Mouse (Mus musculus): Measurements from ENCODE around the gene Ccdc82.
A peak's percentile ranks its signal among the peaks of the same experiment; 100 is the strongest.

Gene Ccdc82

DNA sequence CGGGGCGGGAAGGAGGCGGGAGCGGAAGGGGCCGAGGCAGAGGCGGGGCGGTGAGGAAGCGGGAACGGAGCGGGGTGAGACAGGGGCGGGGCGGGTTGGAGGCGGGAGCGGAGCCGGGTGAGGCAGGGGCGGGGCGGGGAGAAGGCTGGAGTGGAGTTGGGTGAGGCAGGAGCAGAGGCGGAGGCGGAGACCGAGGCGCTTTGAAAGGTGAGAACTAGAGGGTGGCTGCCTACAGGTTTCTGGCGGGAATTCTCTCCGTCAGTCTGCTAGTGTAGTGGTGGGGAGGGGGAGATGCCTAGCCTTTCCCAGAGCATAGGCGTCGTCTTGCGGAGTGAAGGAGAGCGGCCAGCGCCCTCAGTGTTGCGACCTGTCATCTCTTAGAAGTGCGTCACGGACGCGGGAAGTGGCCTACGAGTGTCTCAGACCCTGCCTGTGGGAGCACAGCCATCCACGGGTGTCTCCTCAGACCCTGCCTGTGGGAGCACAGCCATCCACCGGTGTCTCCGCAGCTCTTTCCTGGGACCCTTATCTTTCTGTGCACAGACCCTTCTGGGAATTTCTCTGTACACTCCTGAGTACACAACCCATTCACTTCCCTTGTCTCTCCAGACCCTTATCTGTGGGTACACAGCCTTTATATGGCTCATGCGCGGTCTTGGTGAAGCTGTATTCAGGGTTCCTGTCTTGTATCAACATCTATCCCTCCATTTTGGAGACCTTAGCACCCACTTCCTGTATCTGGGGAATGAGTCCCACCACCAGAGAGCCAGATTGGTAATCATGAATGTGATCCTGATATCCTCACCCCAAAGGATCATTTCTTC, at the start of gene Ccdc82:
Ccdc82 (plus strand) TSS at position 141 of the 824 bp plus-strand sequence.
- peak; percentile 67 to 73 for DNase-seq (ENCODE audit: low spot score in 2 of 2)

DNA sequence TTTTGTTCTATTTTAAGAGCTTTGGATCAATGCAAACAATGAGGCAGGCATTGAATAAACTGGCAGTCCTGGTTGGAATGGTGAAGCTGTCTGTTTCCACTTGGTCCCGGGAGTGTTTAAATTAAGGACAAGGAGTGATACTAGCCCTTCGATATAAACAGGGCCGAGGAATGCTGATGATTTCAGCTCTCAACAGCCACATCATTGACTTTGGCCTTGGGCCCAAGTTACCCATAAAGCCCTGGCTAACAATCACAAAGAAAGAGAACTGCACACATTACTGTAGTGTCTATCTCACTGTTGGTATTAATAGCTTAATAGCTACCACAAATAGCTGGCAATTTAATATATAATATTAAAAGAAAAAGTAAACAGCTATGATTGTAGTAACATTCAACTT, 46.7 kb upstream of the Ccdc82 start:
- no peak for DNase-seq (ENCODE audit: low spot score in 2 of 2)

DNA sequence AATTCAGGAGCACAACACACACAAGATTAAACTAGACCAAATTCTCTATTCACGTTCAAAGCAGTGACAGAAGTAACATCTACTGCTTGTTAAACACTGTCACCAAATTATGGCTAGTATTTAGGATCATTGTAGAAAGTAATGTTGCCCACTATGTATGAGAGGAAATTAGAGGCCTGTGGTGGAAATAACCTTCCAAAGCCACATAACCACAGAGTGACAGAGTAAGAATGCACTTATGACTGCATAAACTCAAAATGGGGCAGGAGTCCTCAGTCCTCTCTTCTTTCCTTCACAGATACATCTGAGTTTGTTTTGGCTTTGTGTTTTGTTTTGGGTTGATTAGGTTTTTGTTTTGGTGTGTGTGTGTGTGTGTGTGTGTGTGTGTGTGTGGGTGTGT, 43.6 kb upstream of the Ccdc82 start:
- no peak for DNase-seq (ENCODE audit: low spot score in 2 of 2)

DNA sequence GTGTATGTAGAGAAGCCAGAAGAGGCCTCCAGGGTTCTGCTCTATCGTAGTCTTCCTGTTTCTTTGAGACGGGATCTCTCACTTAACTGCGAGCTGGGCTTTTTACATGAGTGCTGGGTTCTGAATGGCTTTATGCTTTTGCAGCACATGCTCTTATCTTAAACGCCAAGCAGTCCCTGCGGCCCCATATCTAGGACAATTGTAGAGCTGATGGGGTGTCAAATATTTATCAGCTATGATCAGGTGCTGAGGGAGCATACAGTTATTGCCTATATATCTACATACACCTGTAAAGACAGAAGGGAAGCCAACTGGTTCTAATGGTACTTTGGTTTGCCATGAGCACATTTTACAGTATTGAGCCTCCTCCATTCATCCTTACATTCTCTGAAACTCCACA, 43.1 kb upstream of the Ccdc82 start:
- no peak for DNase-seq (ENCODE audit: low spot score in 2 of 2)

DNA sequence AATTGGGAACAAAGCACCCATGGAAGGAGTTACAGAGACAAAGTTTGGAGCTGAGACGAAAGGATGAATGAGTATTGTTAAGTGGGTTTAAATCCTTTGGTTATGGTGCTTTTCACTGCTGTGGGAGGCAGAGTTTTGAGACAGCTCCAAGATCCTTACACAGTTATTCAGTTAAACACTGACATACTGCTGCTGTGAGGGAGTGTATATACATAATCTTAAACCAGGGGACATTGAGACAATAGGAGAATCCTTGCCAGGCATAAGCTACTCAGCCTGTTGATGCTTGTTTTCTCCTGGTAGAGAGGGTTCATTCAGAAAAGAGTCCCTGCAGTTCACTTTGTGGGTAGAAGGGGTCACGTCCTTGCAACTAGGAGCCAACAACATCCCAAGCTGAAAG, 40.4 kb upstream of the Ccdc82 start:
- no peak for DNase-seq (ENCODE audit: low spot score in 2 of 2)

DNA sequence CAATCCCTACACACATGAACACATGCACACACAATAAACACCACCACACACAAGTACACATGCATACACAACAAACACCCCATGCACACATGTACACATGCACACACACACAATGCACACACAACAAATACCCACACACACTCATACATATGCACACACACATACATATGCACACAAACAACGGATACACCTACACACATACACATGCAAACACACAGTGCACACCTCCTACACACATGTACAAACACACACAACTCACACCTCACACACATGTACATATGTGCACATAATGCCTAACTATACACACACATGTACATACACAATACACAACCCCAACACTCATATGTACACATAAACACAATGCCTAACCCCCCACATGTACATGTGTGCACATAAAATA, 20.9 kb upstream of the Ccdc82 start:
- no peak for DNase-seq (ENCODE audit: low spot score in 2 of 2)

DNA sequence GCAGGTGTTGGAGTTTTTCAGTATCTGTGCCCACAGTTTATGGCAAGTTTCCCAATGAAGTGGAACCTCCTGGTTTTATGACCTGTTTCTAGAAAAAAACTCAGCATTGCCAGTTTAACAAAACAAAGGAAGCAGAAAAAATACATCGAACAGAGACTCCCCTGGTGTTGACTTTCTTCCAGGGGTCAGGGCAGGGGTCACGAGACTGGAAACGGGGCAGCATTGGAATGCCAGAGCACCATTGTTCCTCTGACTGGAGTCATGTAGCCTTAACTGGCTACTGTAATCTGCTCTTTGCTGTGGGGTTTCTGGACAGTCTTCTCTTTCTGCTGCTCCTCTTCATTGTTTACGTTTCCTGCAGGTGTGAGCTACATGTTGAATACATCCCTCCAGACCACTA, 16.2 kb upstream of the Ccdc82 start:
- DNase-seq (ENCODE audit: low spot score in 2 of 2) = no peak

DNA sequence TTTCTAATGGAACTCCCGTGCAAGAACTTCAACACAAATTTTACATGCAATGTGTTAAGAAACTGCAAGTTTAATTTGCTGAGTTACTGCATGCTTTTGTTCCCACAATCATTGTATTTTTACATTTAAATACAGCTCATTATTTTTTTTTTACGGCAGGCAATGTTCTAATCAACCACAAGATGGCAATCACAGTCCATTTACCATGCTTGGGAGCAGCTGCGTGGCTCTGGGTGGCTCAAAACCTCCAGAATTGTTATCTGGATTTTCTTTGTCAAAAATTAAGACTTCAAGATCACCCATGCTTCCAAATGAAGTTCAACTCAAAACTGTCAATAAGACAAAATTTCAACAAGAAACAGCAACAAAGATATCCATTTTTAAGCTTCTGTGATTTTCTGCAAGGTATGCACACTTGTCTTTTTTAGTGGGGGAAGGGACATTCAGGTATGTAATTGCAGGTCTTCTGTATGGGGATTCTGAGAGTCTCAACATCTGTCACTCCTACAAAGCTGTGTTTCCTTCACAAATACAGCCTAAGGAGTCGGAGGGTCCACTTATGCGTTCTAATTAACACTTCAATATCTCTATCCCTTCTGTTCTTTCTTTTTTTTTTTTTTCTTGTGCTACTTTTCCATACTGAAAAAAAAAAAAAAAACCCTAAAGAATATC, 15.1 kb upstream of the Ccdc82 start:
- DNase-seq (ENCODE audit: low spot score in 2 of 2) = peak in 1 of 2 experiments; percentile 37

DNA sequence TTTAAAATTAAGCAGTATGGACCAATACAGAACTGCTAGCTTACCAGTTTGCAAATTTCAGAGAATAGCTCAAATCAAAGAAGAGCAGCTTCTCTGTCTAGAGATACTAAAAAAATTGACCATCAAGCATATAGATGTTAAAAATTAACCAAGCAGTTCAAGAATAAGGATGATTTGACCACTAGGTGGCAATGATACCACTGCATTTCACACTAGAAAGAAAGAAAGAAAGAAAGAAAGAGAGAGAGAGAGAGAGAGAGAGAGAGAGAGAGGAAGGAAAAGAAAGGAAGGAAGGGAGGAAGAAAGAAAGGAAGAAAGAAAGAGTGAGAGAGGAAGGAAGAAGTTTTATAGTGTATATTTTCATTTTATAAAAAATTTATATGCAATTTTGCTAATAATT, 4.4 kb upstream of the Ccdc82 start:
- DNase-seq (ENCODE audit: low spot score in 2 of 2) = no peak

DNA sequence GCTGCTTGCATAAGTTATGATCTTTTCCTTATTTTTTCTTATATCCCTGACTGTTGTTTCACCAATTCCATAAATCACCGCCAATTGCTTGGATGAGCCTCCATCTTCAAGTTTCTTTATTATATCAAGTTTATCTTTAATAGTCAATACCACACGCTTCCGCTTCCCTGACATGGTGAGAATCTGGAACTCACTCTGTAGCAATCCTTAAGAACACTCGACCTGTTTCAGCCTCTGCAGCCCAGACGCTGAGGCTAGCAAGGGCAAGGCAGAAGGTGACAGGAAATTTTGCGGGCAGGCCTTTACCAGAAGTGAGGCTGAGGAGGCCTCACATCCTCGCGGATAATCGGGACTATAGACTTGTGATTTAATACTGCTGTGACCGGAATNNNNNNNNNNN, 1.3 kb upstream of the Ccdc82 start, which contains the start of gene Jrkl:
Jrkl (minus strand) TSS at position 349 of the 400 bp plus-strand sequence.
- DNase-seq (ENCODE audit: low spot score in 2 of 2) = peak; percentile 8 to 28

DNA sequence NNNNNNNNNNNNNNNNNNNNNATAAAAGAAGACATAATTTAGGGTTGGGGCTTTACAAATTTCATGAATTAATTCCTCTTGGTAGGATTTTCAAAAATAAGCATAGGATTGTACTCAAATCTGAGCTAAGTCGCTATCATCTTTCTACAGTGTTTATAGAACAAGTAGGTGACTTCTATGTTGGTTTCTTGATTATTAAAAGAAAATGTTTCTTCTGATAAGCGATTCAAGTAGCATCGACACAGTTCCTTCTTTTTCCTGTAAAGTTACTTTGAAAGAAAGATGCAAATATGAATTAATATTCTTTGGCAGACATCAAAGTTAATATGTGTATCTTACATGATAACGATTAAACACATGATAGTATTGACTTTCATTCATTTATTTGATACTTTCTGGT, 1.3 kb downstream of the Ccdc82 start:
- DNase-seq (ENCODE audit: low spot score in 2 of 2) = no peak

DNA sequence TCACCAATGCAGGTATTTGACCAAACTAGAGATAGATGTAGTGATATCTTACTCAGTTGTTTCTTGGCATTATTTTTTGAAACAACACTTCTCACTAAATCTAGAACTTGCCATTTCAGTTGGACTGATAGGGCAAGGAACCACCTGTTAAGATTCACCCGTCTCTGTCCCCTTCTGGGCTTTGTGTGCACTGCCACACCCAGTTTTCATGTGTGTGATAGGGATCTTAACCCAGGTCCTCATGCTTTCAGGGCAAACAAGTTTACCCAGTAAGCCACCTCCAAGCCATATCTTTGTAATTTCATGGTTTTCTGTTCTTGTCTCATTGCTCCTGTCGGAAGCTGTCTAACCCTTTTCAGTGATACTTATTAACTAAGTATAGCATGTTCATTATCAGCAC, 4.5 kb downstream of the Ccdc82 start:
- no peak for DNase-seq (ENCODE audit: low spot score in 2 of 2)

DNA sequence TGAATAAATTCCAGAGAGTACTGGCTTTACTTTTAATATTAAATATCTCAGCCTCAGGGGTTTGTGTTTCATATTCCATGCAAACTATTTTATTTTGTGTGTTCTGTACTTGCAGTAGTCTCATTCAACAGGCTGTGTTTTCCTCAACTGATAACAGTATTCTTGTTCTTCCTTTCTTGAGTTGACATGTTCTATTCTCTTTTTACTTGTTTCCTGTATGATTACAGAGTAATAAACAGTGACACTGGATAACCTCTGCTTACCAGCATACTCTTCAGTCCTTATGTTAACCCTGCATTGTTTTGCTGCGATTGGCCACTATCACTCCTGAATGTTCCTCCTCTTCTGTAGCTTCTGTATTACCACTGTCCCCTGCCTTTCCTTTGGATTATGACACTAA, 10.0 kb downstream of the Ccdc82 start:
- DNase-seq (ENCODE audit: low spot score in 2 of 2) = no peak

DNA sequence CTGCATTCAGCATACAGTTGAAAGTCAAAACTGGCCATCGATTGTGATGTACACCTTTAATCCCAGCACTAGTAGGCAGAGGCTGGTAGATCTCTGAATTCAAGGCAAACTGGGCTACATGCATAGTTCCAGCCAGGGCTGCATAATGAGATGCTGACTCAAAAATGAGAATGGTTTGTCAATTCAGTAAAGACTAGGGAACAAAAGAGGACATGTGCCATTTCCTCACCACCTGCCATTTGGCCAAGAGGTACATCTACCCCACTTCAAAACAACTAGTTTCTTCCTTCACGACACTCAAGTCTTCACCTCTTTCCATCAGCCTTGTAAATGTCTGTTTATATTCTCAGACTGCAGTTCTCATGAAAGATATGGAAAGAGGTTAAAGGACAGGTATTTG, 11.4 kb downstream of the Ccdc82 start:
- DNase-seq (ENCODE audit: low spot score in 2 of 2) = no peak

DNA sequence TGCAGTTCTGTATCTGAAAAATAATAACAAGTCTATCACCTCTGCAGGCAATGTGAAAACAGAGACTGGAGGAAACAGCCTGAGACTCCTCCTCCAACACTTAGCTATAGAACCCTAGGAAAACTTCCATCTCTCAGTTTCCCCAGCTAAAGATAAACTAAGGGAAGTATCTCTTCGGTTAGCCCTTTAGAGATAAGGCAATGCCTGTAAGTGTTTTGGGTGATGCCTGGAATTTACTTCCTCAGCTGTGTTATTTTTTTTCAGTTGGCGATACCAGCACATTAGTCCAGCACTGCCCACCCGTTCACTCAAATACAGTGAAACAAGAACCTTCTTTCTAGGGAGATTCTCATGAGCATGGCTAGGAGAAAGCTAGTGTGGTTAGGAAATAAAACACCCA, 14.2 kb downstream of the Ccdc82 start:
- DNase-seq (ENCODE audit: low spot score in 2 of 2) = no peak

DNA sequence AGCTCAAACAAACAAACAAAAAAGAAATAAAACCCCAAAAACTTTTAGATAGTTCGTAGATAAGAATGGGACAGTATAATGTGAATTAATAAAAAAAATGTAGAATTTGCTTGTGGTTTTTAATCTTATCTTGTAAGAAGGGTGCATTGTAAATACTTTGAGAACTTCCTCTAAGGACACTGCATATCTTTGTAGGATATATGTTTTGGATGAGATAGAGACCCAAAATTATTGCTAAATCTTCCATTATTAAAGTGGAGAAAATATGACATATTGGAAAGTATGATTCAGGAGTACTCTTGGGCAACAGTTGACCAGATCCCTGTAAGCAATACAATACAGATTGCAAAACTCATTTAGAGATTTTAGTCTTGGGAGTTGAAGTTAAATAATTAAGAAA, 26.5 kb downstream of the Ccdc82 start:
- no peak for DNase-seq (ENCODE audit: low spot score in 2 of 2)

DNA sequence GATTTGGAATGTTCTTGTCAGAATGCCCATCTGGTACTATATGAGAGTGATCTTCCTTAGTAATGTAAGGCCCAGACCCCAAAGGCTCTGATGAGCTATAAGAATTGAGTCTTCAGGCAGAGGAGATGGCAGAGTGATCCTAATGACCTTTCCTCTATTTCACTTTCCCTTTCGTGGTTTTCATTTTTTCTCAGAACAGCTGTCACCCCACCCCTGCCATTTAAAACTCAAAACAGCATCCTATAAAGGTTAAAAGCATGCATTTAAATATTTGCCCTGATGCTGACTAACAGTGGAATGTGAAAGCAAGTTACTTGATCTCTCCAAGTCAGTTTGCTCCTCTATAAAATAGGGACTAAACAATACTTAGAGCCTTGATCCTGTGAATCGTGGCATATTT, 40.7 kb downstream of the Ccdc82 start:
- DNase-seq (ENCODE audit: low spot score in 2 of 2) = no peak

DNA sequence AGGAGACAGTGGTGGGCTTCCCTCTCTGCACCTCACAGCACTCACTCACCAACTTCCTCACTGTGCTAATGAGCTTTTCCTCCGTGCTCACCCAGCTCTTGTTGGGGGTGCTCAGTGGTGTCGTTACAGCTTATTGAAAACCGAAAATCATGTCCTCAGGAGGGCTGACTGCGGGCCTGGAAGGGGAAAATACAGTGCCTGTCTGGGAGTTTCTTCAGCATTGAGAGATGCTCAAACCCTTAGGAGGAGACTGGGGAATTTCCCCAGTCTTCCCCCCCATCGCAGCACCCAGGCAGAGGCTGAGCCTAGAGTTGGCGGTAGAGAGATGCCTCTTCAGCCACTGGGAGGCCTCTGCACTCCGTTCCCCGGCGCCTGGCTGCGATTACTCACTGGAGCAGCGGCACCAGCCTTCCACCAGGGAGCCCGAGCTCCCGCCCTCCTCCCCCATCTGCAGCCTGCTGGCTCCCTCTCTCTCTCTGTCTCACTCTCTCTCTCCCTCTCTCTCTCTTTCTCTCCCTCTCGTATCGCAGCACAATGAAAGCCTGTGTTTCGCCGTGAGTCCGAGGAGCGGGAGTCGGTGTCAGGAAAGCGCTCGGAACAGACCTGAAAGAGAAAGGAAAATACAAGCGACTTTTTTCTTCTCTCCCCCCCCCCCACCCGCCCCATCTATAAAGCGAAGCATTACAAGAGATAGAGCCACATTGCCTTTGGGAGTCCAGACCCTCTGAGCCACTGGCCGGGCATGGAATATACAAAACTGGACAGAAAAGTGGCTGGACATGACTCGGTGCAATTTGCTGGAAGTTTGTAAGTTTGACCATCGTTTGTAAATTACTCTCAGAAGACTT, 49.7 kb downstream of the Ccdc82 start:
- DNase-seq (ENCODE audit: low spot score in 2 of 2) = peak; percentile 84 to 86

DNA sequence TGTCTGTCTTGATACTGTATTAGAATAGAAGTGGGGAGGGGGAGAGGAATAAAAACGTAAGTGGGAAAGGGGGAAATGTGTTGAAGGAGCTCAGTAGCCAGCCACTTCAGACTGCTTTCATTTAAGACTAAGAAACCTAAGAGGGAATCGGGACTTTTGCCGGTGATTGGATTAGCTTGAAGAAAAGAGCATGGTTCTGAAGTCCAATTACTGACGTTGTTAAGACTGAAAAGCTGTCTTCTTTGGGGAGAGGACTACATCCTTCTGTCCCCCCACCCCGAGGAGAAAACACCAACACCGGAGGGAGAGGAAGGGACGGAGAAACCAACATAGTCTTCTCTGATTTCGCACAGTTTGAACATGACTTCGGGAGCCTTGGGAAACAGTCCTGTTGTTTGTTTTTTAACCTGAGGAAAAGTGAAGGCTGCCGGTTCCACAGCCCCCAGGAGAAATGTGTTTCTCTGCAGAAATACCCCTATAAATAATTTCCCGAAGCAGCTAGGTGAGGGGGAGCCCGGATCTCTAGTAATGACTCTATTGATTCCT, 50.4 kb downstream of the Ccdc82 start:
- no peak for DNase-seq (ENCODE audit: low spot score in 2 of 2)

DNA sequence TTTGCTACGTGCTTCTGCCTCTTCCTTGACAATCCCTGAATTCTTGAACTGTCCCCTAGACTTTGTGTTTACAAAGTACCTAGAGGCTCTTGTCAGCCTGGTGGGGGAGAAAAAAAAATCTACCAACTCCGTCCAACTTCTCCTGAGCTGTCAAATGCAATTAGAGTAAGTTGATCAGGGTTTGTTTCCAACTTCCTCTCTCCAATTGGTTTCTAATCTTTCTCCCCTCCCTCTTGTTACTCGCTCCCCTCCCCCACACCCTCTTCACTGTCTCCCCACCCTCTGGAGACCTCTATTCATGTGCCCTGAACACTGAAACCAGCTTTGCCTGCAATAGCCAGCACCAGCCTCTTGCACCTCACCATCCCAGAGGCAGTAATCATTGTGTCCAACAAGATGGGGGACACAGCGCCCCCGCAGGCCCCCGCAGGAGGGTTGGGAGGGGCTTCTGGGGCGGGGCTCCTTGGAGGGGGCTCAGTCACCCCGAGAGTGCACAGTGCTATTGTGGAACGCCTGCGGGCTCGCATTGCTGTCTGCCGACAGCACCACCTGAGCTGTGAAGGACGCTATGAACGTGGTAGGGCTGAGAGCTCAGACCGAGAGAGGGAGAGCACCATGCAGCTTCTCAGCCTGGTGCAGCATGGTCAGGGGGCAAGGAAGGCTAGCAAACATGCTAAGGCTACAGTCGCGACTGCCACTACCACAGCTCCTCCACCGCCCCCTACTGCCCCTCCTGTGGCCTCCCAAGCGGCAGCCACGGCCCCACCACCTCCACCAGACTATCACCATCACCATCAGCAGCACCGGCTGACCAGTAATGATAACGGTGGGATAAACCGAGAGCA, 51.1 kb downstream of the Ccdc82 start, which contains the start of gene Maml2:
Maml2 (plus strand) TSS at position 290 of the 845 bp plus-strand sequence.
- DNase-seq (ENCODE audit: low spot score in 2 of 2) = peak; percentile 19 to 44

DNA sequence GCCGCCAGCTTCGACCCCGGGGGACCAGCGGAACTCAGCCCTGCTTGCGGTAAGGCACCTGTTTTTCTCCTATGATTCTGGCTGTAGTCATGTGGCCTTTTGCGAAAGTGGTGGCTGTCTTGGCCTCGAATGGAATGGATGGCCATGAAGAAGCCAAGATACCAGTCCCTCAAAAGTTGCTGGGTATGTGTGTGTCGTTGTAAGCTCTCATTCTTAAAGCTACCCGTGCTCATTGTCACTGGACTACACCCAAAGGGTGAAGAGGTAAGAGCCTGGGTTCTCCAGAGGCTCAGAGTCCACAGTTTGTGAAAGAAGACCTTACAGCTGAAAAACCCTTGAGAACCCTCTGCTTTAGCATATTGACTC, 51.7 kb downstream of the Ccdc82 start:
- no peak for DNase-seq (ENCODE audit: low spot score in 2 of 2)
